Mouse (Mus musculus): Measurements from ENCODE around the gene Rhox4b. TPM values are rescaled to one million over a fixed set of nuclear protein-coding genes. Genes with fewer than 3 reads are reported as not detected.
"Not testable (repeated sequence)": the region's sequence is repeated elsewhere in the genome, so short reads cannot be mapped to it uniquely, and the experiment has no call there.

The Rhox4b gene
- polyA plus RNA-seq (2014; fragmentation: Nextera tagmentation; extraction: Ambion mirVana): 0.85 and 0.86 TPM in 2 replicates

DNA sequence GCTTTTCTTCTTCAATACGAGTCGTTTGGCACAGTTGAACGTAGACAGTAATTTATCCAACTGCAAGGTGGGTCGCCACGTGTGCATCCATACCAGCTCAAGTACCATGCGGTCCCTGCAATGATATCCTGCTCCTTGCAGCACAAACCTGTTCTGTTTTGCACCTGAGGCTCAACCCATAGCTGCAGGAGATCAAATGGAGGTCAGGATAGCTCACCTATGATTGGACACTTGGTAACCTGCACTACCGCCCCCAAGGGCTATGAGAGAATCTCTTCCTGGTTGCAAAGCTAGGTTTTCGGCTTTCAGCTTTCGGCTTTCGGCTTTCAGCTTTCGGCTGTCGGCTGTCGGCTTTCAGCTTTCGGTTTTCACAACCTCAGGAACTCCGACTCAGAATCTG lies at the start of gene Rhox4b:
TSS of gene Rhox4b (plus strand) at position 301 of the 400 bp plus-strand sequence.
- not testable (repeated sequence) for H3K9ac ChIP-seq (replicated peaks; ENCODE audit: low read length); H3K27me3 ChIP-seq (ENCODE audit: control insufficient read depth, insufficient read depth, low read length); H3K4me2 ChIP-seq (ENCODE audit: low read depth, low read length); H3K4me1 ChIP-seq (ENCODE audit: control insufficient read depth, insufficient read depth, low read length); H3K36me3 ChIP-seq (replicated peaks; ENCODE audit: control insufficient read depth, insufficient read depth, low read depth, low read length); DNase-seq (ENCODE audit: low spot score); H3K27ac ChIP-seq (replicated peaks; ENCODE audit: low read depth, low read length); ATAC-seq (replicated peaks; ENCODE audit: insufficient number of reproducible peaks, low FRiP score, low TSS enrichment, low read depth); H3K4me3 ChIP-seq (ENCODE audit: low read depth, low read length); H3K9me3 ChIP-seq (replicated peaks; ENCODE audit: control insufficient read depth, low read length)
- 90% methylated on average over 14 of the region's 15 CpGs for WGBS

GRCm38 (mm10) chrX:37390548-37390947 lies 41.7 kb upstream of the Rhox4b start, which contains the start of gene Rhox4a2:
TSS of gene Rhox4a2 (plus strand) at chrX:37390848.
- not testable (repeated sequence) for DNase-seq (ENCODE audit: low spot score); H3K4me2 ChIP-seq (ENCODE audit: low read depth, low read length); ATAC-seq (replicated peaks; ENCODE audit: insufficient number of reproducible peaks, low FRiP score, low TSS enrichment, low read depth); H3K4me3 ChIP-seq (ENCODE audit: low read depth, low read length); H3K36me3 ChIP-seq (replicated peaks; ENCODE audit: control insufficient read depth, insufficient read depth, low read depth, low read length); H3K4me1 ChIP-seq (ENCODE audit: control insufficient read depth, insufficient read depth, low read length); H3K27me3 ChIP-seq (ENCODE audit: control insufficient read depth, insufficient read depth, low read length); H3K27ac ChIP-seq (replicated peaks; ENCODE audit: low read depth, low read length); H3K9ac ChIP-seq (replicated peaks; ENCODE audit: low read length); H3K9me3 ChIP-seq (replicated peaks; ENCODE audit: control insufficient read depth, low read length)
- WGBS: 97% methylated on average over 8 of the region's 16 CpGs

- not testable (repeated sequence) for ATAC-seq (replicated peaks; ENCODE audit: insufficient number of reproducible peaks, low FRiP score, low TSS enrichment, low read depth); H3K4me3 ChIP-seq (ENCODE audit: low read depth, low read length); H3K9me3 ChIP-seq (replicated peaks; ENCODE audit: control insufficient read depth, low read length); DNase-seq (ENCODE audit: low spot score); H3K27me3 ChIP-seq (ENCODE audit: control insufficient read depth, insufficient read depth, low read length); H3K36me3 ChIP-seq (replicated peaks; ENCODE audit: control insufficient read depth, insufficient read depth, low read depth, low read length); H3K9ac ChIP-seq (replicated peaks; ENCODE audit: low read length); H3K27ac ChIP-seq (replicated peaks; ENCODE audit: low read depth, low read length); H3K4me2 ChIP-seq (ENCODE audit: low read depth, low read length); H3K4me1 ChIP-seq (ENCODE audit: control insufficient read depth, insufficient read depth, low read length)
- WGBS: no CpG with 5 or more reads among the region's 9 CpGs
These were observed 20.5 kb upstream of the Rhox4b start, which contains the start of gene Rhox2b for GRCm38 (mm10) chrX:37411767-37412166. TSS of gene Rhox2b (plus strand) at chrX:37412067.

GRCm38 (mm10) chrX:37453380-37453779 lies 21.1 kb downstream of the Rhox4b start, which contains the start of gene Rhox2c:
TSS of gene Rhox2c (plus strand) at chrX:37453680.
- not testable (repeated sequence) for H3K36me3 ChIP-seq (replicated peaks; ENCODE audit: control insufficient read depth, insufficient read depth, low read depth, low read length); H3K27ac ChIP-seq (replicated peaks; ENCODE audit: low read depth, low read length); ATAC-seq (replicated peaks; ENCODE audit: insufficient number of reproducible peaks, low FRiP score, low TSS enrichment, low read depth); DNase-seq (ENCODE audit: low spot score); H3K4me2 ChIP-seq (ENCODE audit: low read depth, low read length); H3K4me1 ChIP-seq (ENCODE audit: control insufficient read depth, insufficient read depth, low read length); H3K4me3 ChIP-seq (ENCODE audit: low read depth, low read length); H3K9me3 ChIP-seq (replicated peaks; ENCODE audit: control insufficient read depth, low read length); H3K9ac ChIP-seq (replicated peaks; ENCODE audit: low read length); H3K27me3 ChIP-seq (ENCODE audit: control insufficient read depth, insufficient read depth, low read length)
- WGBS: 92% methylated on average over 7 of the region's 10 CpGs

DNA sequence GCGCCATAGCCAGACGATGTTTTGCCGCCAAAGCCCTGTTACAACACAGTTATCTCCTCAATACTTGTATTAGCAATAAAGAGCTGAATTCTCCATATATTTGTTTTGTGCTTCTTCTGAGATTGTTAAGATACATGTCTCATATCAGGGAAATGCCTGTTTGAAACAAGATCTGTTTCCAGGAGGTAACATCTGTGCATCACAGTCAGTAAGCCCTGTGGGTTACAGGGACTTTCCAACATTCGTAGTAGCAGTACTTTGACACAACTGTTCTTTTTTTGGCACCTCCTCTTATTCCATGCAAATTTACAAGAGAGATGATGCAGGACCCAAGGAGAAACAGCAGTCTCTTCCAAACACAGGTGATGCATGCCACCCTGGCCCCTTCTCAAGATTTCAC lies 26.0 kb downstream of the Rhox4b start, which contains the start of gene Rhox3c:
TSS of gene Rhox3c (plus strand) at position 301 of the 400 bp plus-strand sequence.
- H3K27ac ChIP-seq (replicated peaks; ENCODE audit: low read depth, low read length); H3K4me2 ChIP-seq (ENCODE audit: low read depth, low read length); H3K4me3 ChIP-seq (ENCODE audit: low read depth, low read length); H3K4me1 ChIP-seq (ENCODE audit: control insufficient read depth, insufficient read depth, low read length); DNase-seq (ENCODE audit: low spot score); H3K27me3 ChIP-seq (ENCODE audit: control insufficient read depth, insufficient read depth, low read length); H3K9me3 ChIP-seq (replicated peaks; ENCODE audit: control insufficient read depth, low read length); H3K36me3 ChIP-seq (replicated peaks; ENCODE audit: control insufficient read depth, insufficient read depth, low read depth, low read length); ATAC-seq (replicated peaks; ENCODE audit: insufficient number of reproducible peaks, low FRiP score, low TSS enrichment, low read depth); H3K9ac ChIP-seq (replicated peaks; ENCODE audit: low read length): not testable (repeated sequence)
- 85% methylated on average over 3 of the region's 4 CpGs for WGBS

GRCm38 (mm10) chrX:37480037-37480436 lies 47.7 kb downstream of the Rhox4b start, which contains the start of gene Rhox4c:
TSS of gene Rhox4c (plus strand) at chrX:37480337.
- H3K27ac ChIP-seq (replicated peaks; ENCODE audit: low read depth, low read length); DNase-seq (ENCODE audit: low spot score); ATAC-seq (replicated peaks; ENCODE audit: insufficient number of reproducible peaks, low FRiP score, low TSS enrichment, low read depth); H3K4me3 ChIP-seq (ENCODE audit: low read depth, low read length); H3K9me3 ChIP-seq (replicated peaks; ENCODE audit: control insufficient read depth, low read length); H3K9ac ChIP-seq (replicated peaks; ENCODE audit: low read length); H3K4me2 ChIP-seq (ENCODE audit: low read depth, low read length); H3K4me1 ChIP-seq (ENCODE audit: control insufficient read depth, insufficient read depth, low read length); H3K27me3 ChIP-seq (ENCODE audit: control insufficient read depth, insufficient read depth, low read length); H3K36me3 ChIP-seq (replicated peaks; ENCODE audit: control insufficient read depth, insufficient read depth, low read depth, low read length): not testable (repeated sequence)
- 95% methylated on average over 14 of the region's 14 CpGs for WGBS

Other genes starting within 250 kb of the Rhox4b start
- gene Ndufa1, start 241.3 kb upstream of the Rhox4b start, polyA plus RNA-seq (2014; fragmentation: Nextera tagmentation; extraction: Ambion mirVana): 375 and 434 TPM in 2 replicates
- gene Rnf113a1, start 241.2 kb upstream of the Rhox4b start, polyA plus RNA-seq (2014; fragmentation: Nextera tagmentation; extraction: Ambion mirVana): 15.6 and 16.6 TPM in 2 replicates
- not detected in 2 replicates for gene Gm9, start 221.5 kb upstream of the Rhox4b start, polyA plus RNA-seq (2014; fragmentation: Nextera tagmentation; extraction: Ambion mirVana)
- not detected in 2 replicates for gene Rhox1, start 210.2 kb upstream of the Rhox4b start, polyA plus RNA-seq (2014; fragmentation: Nextera tagmentation; extraction: Ambion mirVana)
- not detected in 2 replicates for gene Rhox2a, start 187.5 kb upstream of the Rhox4b start, polyA plus RNA-seq (2014; fragmentation: Nextera tagmentation; extraction: Ambion mirVana)
- gene Rhox3a, start 182.6 kb upstream of the Rhox4b start, polyA plus RNA-seq (2014; fragmentation: Nextera tagmentation; extraction: Ambion mirVana): not detected in 2 replicates
- not detected in 2 replicates for gene Rhox4a, start 167.2 kb upstream of the Rhox4b start, polyA plus RNA-seq (2014; fragmentation: Nextera tagmentation; extraction: Ambion mirVana)
- not detected in 2 replicates for gene Rhox3a2, start 52.5 kb upstream of the Rhox4b start, polyA plus RNA-seq (2014; fragmentation: Nextera tagmentation; extraction: Ambion mirVana)
- 1.4 and 2.2 TPM in 2 replicates for gene Rhox4a2, start 41.6 kb upstream of the Rhox4b start, polyA plus RNA-seq (2014; fragmentation: Nextera tagmentation; extraction: Ambion mirVana)
- not detected in 2 replicates for gene Rhox2b, start 20.4 kb upstream of the Rhox4b start, polyA plus RNA-seq (2014; fragmentation: Nextera tagmentation; extraction: Ambion mirVana)
- gene Rhox2c, start 21.2 kb downstream of the Rhox4b start, polyA plus RNA-seq (2014; fragmentation: Nextera tagmentation; extraction: Ambion mirVana): 1.00 and 1.2 TPM in 2 replicates
- gene Rhox3c, start 26.1 kb downstream of the Rhox4b start, polyA plus RNA-seq (2014; fragmentation: Nextera tagmentation; extraction: Ambion mirVana): not detected in 2 replicates
- gene Rhox4c, start 47.8 kb downstream of the Rhox4b start, polyA plus RNA-seq (2014; fragmentation: Nextera tagmentation; extraction: Ambion mirVana): not detected in 2 replicates
- 0.43 TPM in 1 of 2 replicates, not detected in the other for gene Rhox2d, start 60.9 kb downstream of the Rhox4b start, polyA plus RNA-seq (2014; fragmentation: Nextera tagmentation; extraction: Ambion mirVana)
- not detected in 2 replicates for gene Rhox4d, start 81.9 kb downstream of the Rhox4b start, polyA plus RNA-seq (2014; fragmentation: Nextera tagmentation; extraction: Ambion mirVana)
- gene Rhox2e, start 98.0 kb downstream of the Rhox4b start, polyA plus RNA-seq (2014; fragmentation: Nextera tagmentation; extraction: Ambion mirVana): not detected in 2 replicates
- gene Rhox3e, start 109.5 kb downstream of the Rhox4b start, polyA plus RNA-seq (2014; fragmentation: Nextera tagmentation; extraction: Ambion mirVana): not detected in 2 replicates
- gene Rhox4e, start 124.9 kb downstream of the Rhox4b start, polyA plus RNA-seq (2014; fragmentation: Nextera tagmentation; extraction: Ambion mirVana): 0.24 TPM in 1 of 2 replicates, not detected in the other
- gene Rhox2f, start 138.9 kb downstream of the Rhox4b start, polyA plus RNA-seq (2014; fragmentation: Nextera tagmentation; extraction: Ambion mirVana): 0.38 and 0.98 TPM in 2 replicates
- not detected in 2 replicates for gene Rhox3f, start 148.5 kb downstream of the Rhox4b start, polyA plus RNA-seq (2014; fragmentation: Nextera tagmentation; extraction: Ambion mirVana)
- not detected in 2 replicates for gene Rhox4f, start 175.2 kb downstream of the Rhox4b start, polyA plus RNA-seq (2014; fragmentation: Nextera tagmentation; extraction: Ambion mirVana)
- not detected in 2 replicates for gene Rhox3g, start 196.1 kb downstream of the Rhox4b start, polyA plus RNA-seq (2014; fragmentation: Nextera tagmentation; extraction: Ambion mirVana)
- not detected in 2 replicates for gene Rhox2g, start 211.0 kb downstream of the Rhox4b start, polyA plus RNA-seq (2014; fragmentation: Nextera tagmentation; extraction: Ambion mirVana)
- gene Rhox4g, start 218.8 kb downstream of the Rhox4b start, polyA plus RNA-seq (2014; fragmentation: Nextera tagmentation; extraction: Ambion mirVana): not detected in 2 replicates
- not detected in 2 replicates for gene Rhox3h, start 236.3 kb downstream of the Rhox4b start, polyA plus RNA-seq (2014; fragmentation: Nextera tagmentation; extraction: Ambion mirVana)
- gene Rhox2h, start 240.8 kb downstream of the Rhox4b start, polyA plus RNA-seq (2014; fragmentation: Nextera tagmentation; extraction: Ambion mirVana): not detected in 2 replicates

Measured in embryonic facial prominence, embryonic 11.5 days (tissue).